Mouse (Mus musculus) testis, adult 2 months (tissue): ENCODE data around the gene Gm16223.

Source experiments
- CTCF ChIP-seq: fragments of 200-500 bp; IDR thresholded peaks from 2 replicates; pipeline ENCODE4 v1.5.1; 2012; ENCODE audit warnings: low read depth, mild to moderate bottlenecking, inconsistent platforms, low read length, moderate library complexity; ENCODE audit not compliant: control insufficient read depth, insufficient read depth, insufficient replicate concordance
- POLR2A ChIP-seq: fragments of 200-500 bp; IDR thresholded peaks from 2 replicates; pipeline ENCODE4 v1.6.1; 2012; ENCODE audit warnings: low read depth, mild to moderate bottlenecking, inconsistent platforms, low read length, moderate library complexity; ENCODE audit not compliant: control insufficient read depth

DNA sequence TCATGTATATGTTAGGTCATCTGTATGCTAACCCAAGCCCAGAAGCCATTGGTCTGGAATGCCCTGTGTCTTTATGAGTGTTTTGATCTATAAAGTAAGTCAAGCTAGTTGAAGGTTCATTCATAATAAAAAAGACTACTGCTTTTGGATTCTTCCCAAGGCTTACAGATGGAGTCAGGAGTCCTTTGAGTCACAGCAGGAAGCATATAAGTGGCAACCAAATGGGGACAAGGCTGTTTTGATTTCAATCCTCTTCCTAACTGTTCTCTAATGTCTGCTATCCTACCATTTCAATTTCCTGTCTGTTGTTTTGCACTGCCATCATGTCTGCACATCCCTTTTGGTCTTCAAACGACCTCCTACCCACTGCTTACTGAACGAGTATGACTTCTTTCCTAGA lies 2.7 kb upstream of the Gm16223 start:
- TF ChIP-seq CTCF (no peak), POLR2A (no peak)
